Mouse (Mus musculus): Measurements from ENCODE around the gene Wdr54. TPM values are rescaled to one million over a fixed set of nuclear protein-coding genes. Genes with fewer than 3 reads are reported as not detected.

The Wdr54 gene
- total RNA-seq, 2 experiments from 2014 or later, result 0.92 to 1.3 TPM

DNA sequence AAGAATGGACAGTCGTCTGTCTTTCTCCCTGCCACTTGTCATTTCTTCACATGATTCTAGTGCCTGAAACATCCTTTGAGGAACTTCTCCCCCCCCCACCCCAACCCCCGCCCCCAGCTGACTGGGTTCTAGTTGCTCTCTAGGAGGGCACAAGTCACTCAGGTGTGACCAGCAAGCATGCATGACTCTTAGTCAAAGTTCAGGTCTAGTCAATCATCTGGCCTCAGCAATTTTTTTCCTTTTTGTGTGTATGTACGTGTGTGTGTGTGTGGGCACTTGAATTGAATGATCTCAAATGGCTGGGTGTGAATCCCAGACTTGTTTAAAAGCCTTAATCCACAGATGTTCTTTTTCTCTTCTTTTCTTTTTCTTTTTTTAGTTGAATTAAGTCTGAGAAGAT, 22.0 kb downstream of the Wdr54 start:
- DNase-seq, result no peak
- intact Hi-C loops (cut with DNase I), result no loop called here

DNA sequence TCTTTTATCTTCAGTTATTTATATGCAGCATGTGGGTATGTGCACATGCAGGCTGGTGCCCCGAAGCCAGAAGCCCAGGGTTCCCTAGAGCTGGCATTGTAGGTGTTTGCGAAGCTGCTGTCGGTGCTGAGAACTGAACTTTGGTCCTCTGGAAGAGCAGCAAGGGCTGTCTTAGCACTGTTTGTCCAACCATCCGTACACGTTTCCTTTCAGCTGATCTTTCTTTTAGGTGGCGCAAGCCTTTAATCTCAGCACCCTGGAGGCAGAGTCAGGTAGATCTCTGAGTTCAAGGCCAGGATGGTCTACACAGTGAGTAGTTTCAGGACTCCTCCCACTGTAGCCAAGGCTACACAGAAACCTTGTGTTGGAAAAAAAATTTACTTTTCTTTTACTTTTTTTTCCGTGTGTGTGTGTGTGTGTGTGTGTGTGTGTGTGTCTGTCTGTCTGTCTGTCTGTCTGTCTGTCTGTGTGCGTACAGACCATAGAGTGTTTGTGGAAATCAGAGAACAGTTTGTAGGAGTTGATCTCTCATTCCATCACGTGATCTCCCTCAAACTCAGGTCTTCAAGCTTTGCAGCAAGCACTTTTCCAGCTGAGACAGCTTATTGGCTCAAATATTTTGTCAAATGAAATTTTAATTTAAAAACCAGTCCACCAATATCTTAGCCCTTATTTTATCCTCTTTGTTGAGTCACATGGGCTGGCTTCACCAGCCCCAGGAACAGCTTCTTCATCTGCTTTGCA, 23.8 kb downstream of the Wdr54 start:
- intact Hi-C loops (cut with DNase I), result no loop called here
- DNase-seq, result no peak

DNA sequence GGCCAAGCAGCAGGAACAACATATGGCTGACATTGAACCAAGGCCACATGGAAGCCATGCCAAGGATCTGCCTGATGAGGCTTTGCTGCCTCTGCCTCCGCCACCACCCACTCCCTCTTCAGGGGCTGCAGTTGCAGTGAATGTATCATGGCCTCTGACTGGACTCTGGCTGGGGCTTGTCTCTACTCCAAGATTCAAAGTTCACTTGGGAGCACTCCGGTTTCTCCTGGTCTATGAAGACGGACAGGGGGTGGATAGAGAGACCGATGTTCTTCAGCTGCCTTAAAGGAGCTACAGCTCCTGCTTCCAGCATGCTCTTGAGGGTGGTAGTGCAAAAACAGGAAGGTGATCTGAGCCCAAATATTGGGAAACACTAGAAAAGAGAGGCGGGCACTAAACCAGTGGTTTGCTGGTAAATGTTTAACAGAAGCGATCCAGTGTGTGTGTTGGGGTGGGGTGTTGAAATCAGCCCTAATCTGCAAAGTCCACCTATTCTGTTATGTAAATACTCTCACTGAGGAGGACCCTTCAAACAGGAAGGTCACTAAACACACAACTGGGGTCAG, 24.6 kb downstream of the Wdr54 start:
- intact Hi-C loops (cut with DNase I), result no loop called here
- no peak for DNase-seq

DNA sequence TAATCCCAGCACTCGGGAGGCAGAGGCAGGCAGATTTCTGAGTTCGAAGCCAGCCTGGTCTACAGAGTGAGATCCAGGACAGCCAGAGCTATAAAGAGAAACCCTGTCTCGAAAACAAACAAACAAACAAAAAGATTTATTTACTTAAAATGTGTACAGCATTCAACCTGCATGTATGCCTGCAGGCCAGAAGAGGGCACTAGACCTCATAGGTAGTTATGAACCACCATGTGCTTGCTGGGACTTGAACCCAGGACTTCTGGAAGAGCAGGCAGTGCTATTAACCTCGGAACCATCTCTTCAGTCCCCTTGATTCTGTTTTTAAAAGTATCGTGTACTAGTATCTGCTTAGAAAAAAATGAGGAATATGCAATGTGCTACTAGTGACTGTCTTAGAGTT, 28.8 kb downstream of the Wdr54 start:
- intact Hi-C loops (cut with DNase I), result no loop called here
- no peak for DNase-seq

DNA sequence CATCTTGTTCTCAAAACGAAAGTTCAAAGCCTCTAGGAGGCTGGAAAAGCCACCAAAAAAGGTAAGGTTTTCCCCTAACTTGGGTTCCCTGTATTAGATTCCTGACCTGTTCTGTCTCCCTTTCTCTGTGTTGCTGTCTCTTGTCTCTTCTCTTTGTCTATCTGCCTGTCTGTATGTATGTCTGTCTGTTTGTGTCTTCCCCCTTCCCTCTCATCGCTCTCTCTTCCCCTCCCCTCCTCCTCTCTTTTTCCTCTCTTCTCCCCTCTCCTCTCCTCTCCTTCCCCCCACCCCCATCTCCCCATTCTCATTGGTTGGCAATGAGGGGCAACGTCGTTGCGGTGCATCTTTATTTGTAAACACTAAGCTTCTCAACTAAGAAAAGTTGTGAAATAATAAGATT, 30.9 kb downstream of the Wdr54 start, which contains the start of gene Ino80b:
TSS of gene Ino80b (minus strand) at position 101 of the 400 bp plus-strand sequence.
- intact Hi-C loops (cut with DNase I), result no loop called here
- DNase-seq, result no peak

DNA sequence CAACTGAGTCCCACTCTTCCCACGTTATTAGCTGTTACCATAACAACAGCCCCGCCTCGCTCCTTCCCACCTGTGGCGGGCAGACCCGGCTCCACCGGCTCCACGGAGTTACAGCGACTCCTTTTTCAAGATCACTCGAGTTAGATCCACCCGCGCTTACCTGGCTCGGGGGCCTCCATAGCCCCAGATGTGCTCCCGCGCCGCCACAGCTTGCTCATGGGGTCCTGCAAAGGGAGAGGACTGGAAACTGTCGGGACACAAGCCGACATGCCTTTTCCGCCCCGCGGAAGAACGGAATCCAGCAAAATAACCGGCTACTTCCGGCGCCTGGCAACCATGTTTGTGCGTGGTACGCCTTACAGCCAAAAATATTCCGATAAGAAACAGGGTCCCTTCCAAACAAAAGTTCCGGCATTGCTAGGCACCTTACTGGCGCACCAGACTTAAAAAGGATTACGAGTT, 31.3 kb downstream of the Wdr54 start:
- intact Hi-C loops (cut with DNase I), result no loop called here
- DNase-seq, result peak; percentile 88

DNA sequence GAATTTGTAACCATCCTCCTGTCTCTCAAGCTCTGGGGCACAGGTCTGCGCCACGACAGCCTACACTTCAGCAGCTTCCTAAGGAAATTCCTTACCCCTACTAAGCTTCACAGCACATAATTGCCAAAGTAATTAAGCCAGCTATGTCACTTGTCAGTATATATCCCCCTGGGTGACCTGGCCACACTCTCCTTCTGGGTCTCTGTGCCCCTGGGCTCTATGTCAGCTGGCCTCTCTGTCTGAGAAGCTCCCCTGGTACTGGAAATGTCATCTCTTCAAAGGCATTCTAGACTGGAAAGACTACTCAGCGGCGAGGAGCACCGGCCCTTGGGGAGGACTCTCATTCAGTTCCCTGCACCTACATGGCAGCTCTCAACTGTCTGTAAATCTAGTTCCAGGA, 33.2 kb downstream of the Wdr54 start:
- no peak for DNase-seq
- intact Hi-C loops (cut with DNase I), result no loop called here

DNA sequence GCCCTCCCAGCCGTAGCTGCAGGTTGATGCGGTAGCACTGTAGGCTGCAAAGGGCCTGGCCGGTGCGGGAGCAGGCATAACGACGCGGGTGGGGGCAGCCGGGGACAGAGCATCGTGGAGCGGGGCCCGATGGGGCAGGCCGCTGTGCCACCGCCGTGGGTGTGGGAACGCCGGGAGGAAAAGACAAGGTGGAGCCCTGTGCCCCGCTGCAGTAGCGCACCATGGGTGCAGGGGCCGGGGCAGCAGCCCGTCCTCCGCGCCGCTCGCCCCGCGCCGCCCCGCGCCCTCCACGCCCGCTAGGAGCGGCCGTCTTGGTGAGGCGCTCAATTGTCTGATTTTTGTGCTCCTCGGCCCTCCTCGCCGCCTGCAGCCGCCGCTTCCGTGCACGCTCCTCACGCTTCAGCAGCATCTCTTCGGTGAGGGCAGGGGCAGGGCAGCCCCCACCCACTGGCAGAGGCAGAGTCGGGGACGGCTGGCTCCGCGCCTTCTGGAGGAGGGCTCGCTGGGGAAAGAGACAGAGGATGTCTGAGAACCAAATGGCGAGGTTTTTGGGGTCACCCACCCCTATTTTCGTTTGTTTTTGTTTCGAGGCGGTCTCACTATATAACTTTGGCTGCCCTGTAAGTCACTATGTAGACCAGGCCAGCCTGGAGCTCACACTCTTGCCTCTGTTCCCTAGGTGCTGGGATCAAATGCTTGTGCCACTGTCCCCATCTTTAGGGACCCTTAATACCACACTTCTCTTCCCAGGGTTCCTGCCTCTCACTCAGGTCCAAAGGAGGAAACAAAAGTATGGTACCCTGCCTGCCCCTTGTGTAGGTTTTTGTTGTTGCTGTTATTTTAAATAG, 34.1 kb downstream of the Wdr54 start:
- no peak for DNase-seq
- intact Hi-C loops (cut with DNase I), result no loop called here

DNA sequence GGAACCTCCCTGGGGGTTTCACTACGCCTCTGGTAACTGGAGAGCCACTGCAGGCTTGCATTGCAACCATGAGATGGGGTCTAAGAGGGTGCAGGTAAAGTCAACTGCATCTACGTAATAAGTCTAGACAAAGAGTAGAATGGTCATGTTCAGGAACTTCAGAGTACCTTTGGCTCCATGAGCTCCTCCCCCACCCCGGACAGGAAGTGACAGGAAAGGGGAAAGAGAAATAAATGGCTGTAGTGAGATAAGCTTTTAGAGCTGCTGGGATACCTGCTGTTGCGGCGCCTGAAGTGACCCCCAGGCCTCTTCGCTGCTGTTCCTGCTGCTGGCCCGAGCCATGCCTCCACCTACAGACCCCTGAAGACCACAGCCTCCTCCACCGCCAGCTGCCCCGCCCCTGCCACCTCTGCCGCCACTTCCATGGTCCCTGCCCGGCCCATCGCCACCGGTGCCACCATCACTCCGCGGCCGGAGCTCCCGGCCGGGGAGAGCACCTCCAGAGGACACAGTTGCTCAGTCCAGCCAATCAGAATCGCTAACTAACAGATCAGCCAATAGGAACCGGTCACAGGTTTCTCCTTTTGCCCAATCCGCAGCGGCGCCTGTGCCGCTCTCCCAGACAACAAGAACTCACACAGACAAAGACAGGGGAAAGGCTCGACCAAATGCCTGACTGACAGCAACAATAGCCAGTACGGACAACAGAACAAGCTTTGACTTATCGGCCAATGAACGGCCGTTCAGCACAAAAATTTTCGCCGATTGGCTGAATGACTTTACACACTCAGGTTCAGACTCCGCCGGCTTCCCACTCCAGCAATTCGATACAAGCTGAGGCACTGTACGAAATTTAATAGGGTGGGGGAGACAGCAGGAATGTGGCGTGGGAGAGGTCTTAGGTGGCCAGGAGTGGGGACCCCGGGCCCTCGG, 35.0 kb downstream of the Wdr54 start, which contains the start of gene Wbp1:
TSS of gene Wbp1 (minus strand) at position 630 of the 933 bp plus-strand sequence.
- DNase-seq, result peak; percentile 82 to 91
- intact Hi-C loops (cut with DNase I), result no loop called here

DNA sequence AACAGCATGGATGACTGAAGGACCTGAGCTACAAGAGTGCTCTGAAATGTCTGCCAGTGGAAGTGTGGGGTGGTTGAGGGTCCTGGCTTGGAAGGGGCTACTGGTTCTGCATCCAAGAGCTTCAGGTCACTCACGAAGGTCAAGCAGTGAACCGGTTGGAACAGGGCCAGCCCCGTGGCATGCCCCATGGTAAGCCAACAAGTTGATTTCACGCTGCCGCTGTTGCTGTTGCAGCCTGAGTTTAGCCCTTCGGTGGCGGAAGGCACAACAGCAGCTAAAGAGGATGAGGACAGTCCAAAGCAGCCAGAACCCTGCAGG, 36.5 kb downstream of the Wdr54 start:
- intact Hi-C loops (cut with DNase I), result no loop called here
- DNase-seq, result no peak

DNA sequence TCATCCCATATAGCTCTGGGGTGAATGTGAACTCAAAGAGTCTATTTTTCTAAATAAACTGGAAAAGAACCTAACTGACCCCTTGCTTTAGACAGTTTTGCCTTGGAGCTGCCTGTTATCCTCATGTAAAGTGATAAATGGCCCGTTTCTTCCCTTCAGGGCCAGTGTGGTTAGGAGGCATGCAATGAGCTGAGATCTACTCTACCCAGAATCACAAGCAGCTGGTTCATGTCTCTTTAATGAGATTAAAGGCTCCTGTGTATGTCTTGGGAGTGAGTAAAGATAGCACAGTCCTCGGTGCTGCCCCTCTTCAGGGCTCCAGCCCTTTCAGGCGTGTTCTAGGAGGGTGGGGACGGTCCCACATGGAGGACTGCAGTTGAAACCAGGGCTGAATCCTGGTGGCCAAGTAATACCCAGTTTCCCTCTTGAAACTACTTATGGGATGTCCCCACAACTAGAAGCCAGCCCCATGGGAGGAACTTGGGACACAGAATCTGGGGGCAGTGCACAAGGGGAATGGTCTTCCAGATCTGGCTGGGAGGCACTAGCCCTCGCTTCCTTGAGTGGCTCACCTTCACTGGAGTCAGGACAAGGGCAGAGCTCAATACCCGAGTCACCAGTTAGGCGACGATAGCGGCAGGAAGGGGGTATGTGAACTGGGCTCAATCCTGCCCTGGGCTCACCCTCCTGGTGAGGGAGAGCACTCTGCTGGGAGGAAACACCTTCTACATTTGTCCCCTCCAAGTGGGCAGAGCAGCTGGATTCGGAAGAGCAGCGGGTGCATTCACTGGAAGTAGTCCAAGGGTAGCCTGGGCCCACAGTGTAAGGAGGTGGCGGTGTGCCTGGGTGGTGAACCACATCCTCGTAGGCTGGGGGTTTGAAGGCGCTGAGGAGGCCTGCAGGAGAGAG, 37.1 kb downstream of the Wdr54 start:
- DNase-seq, result no peak
- intact Hi-C loops (cut with DNase I), result no loop called here

DNA sequence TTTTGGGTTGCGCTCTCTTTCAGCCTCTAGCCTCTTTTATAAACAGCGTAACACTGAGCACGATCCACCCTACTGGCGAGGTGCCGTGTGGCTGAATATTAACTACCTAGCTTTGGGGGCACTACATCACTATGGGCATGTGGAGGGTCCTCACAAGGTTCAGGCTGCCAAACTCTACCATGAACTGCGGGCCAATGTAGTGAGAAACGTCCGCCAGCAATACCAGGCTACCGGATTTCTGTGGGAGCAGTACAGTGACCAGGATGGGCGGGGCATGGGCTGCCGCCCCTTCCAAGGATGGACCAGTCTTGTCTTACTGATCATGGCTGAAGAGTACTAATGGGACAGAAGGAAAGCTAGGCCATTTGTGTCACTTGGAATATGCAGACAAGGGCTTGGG, 37.8 kb downstream of the Wdr54 start:
- DNase-seq, result no peak
- intact Hi-C loops (cut with DNase I), result no loop called here

DNA sequence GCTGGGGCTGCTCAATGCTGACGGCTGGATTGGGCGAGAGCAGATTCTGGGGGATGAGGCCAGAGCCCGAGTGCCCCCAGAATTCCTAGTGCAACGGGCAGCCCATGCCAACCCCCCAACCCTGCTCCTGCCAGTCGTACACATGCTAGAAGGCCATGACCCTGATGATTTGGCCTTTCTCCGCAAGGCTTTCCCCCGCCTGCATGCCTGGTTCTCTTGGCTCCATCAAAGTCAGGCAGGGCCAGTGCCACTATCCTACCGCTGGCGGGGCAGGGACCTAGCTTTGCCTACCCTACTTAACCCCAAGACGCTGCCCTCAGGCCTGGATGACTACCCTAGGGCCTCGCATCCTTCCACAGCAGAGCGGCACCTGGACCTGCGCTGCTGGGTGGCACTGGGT, 38.6 kb downstream of the Wdr54 start:
- intact Hi-C loops (cut with DNase I), result no loop called here
- no peak for DNase-seq

DNA sequence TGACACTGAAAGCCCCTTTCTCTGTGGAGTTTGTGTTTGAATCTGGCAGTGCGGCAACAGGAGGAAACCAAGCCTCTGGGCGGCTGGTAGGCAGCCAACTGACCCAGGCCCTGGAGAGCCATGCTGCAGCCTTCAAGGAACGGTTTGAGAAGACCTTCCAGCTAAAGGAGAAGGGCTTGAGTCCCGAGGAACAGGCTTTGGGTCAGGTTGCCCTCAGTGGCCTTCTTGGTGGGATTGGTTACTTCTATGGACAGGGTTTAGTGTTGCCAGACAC, 39.1 kb downstream of the Wdr54 start:
- intact Hi-C loops (cut with DNase I), result no loop called here
- DNase-seq, result no peak

DNA sequence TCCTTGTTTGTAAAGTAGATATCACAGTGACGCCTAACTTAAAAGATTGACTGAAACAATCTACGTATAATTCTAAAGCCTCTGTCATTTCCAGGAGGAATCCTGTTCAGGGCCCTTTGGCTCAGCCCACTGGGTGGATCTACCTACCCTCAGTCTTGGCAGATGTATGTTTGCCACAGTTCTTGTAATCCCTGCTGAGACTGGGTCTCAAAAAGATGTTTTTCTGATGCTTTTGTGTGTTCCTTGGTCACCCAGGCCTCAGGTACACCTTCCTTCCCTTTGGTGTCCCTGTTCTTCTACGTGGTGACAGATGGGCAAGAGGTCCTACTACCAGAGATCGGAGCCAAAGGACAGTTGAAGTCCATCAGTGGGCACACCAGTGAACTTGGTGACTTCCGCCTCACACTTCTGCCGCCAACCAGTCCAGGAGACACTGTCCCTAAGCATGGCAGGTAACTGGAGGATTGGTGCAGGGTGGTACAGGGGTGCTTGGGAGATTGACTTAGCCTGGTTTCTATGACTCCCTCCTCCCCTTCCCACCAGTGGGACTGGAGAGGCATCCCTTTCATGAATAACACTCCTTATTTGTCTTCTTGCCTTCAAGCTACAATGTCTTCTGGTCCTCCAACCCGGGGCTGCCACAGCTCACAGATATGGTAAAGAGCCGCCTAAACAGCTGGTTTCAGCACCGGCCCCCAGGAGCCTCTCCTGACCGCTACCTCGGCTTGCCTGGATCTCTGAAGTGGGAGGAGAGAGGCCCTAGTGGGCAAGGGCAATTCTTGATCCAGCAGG, 39.6 kb downstream of the Wdr54 start:
- no peak for DNase-seq
- intact Hi-C loops (cut with DNase I), result no loop called here

DNA sequence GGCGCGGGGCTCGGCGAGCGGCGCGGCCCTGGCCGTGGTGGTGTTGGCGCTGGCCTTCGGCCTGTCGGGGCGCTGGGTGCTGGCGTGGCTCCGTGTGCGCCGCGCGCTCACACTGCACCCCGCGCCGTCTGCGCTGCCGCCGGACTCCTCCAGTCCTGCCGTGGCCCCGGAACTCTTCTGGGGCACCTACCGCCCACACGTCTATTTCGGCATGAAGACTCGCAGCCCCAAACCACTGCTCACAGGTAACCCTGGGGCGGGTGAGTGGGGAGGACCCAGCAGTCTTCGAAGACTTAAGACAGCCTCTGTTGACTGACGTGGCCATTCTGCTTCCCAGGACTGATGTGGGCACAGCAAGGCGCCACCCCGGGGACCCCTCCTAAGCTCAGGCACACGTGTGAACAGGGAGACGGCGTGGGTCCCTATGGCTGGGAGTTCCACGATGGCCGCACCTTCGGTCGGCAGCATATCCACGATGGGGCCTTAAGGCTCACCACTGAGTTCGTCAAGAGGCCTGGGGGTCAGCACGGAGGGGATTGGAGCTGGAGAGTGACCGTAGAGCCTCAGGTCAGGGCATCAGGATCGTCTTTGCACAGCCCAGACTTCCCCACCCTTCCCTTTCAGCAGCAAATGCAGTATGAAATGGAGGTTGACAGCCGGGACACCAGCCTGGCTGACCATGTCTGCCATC, 40.4 kb downstream of the Wdr54 start:
- intact Hi-C loops (cut with DNase I), result loop anchor here (2.0 kb wide), 1 partner anchor 45 kb away; no protein-coding TSS in a partner anchor
- DNase-seq, result no peak

DNA sequence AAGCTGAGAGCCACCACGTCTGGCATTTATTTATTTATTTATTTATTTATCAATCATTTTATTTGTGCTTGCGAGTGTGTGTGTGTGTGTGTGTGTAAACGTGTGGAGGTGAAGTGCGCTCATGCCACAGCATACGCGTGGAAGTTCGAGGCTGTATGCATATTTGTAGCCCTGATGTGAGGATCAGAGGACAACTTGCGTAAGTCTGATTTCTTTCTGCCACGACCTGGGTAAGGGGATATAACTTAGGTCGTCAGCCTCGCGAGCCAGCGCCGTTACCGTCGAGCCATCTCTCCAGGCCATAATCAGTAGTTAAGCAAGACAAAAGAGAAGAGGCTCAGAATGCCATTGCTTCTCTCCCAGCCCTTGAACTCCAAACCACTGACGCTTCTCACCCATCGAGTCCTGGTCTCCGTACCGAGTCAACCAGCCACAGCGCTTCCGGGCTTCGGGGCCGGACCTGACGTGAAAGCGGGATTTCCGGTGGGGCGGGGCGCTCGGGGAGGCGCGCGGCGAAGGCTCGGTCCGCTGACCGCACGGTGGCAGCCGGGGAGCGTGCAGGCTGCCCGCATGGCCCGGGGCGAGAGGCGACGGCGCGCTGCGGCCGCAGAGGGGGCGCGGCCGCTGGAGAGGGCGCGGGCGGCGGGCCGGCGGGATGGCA, 41.1 kb downstream of the Wdr54 start, which contains the start of gene Mogs:
TSS of gene Mogs (plus strand) at position 486 of the 661 bp plus-strand sequence.
- DNase-seq, result peak; percentile 87 to 92
- intact Hi-C loops (cut with DNase I), result loop anchor here (2.0 kb wide), 1 partner anchor 46 kb away; no protein-coding TSS in a partner anchor
